Mouse (Mus musculus) liver, postnatal 0 days (tissue): ENCODE measurements around the gene Vgf.

Experiments
- CTCF ChIP-seq: sonication (generic); IDR thresholded peaks from 2 replicates; pipeline ENCODE4 v1.5.1; 2016; ENCODE audit warnings: antibody characterized with exemption, low read depth
- EP300 ChIP-seq: IDR thresholded peaks from 2 replicates; pipeline ENCODE4 v1.6.1; 2016; ENCODE audit warnings: antibody characterized with exemption, low read depth, mild to moderate bottlenecking

GRCm38 (mm10) chr5:137051125-137051524, 24.9 kb downstream of the Vgf start:
- TF ChIP-seq CTCF, result no peak
- no peak for TF ChIP-seq EP300
